ENCODE assay signal across 26 mouse cellular contexts in the genomic region with DNA sequence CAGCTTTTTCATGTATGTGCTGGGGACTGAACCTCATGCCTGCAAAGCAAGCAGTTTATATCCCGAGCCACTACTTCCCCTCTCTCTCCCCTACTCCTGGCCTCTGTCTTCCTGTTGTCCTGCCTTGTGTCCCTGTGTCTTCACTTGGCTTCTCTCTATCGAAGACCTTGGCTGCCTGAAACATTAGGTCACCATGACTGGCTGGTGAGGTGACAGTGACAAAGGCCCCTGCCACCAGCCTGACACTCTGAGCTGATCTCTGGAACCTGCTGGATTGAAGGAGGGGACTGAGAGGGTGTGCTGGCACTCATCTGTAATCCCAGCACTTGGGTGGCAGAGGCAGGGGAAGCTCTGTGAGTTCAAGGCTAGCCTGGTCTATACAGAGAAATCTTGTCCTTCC.
"Had no signal": no experiment of that assay in that cellular context is flagged by ENCODE, and none has a peak within 500 bp of the region (broad histone marks: within the 10 kb centered on the region; RNA-seq: fewer than 3 reads in every experiment).

No protein-coding gene starts in this region.

- H3K4me3 ChIP-seq: heart, adult 2 months; heart, embryonic 13.5 days; heart, embryonic 15.5 days; hindbrain, embryonic 13.5 days; hindbrain, embryonic 15.5 days; kidney, embryonic 15.5 days; limb, embryonic 13.5 days; limb, embryonic 15.5 days; liver, embryonic 12.5 days had no signal

- H3K27ac ChIP-seq: heart, adult 2 months; heart, embryonic 13.5 days; heart, embryonic 15.5 days; hindbrain, embryonic 13.5 days; hindbrain, embryonic 15.5 days; hindbrain, postnatal 0 days; kidney, embryonic 15.5 days; kidney, postnatal 0 days; limb, embryonic 13.5 days; limb, embryonic 15.5 days; liver, embryonic 12.5 days; liver, embryonic 14.5 days had no signal

- DNase-seq: gastrocnemius, postnatal 14 days; gastrocnemius, postnatal 36 days; heart, adult 11 months; heart, adult 2 months; heart, postnatal 14 days; heart, postnatal 36 days; kidney, adult 11 months; kidney, adult 2 months; kidney, adult 9 months; kidney, postnatal 14 days; kidney, postnatal 36 days; layer of hippocampus, adult 9-11 months; layer of hippocampus, postnatal 36 days; left cerebral cortex, postnatal 4 days had no signal

- ATAC-seq: hindbrain, postnatal 0 days; intestine, embryonic 16.5 days; liver, embryonic 12.5 days had no signal
